Mouse (Mus musculus) forebrain, embryonic 12.5 days (tissue): ENCODE data around the gene Slbp. TPM values are rescaled to one million over a fixed set of nuclear protein-coding genes. Genes with fewer than 3 reads are reported as not detected.

ENCODE experiments used
- ATAC-seq: fragments of 200-750 bp; cut with Nextera tagmentation; 2 replicates; pipeline ENCODE4 v1.8.0; 2017; ENCODE audit warnings: moderate TSS enrichment; ENCODE audit not compliant: low FRiP score
- H3K27ac ChIP-seq: fragments of 300-500 bp; sonication (generic); 2 replicates; pipeline ENCODE4 v1.5.1; 2016; ENCODE audit warnings: mild to moderate bottlenecking
- H3K27me3 ChIP-seq: fragments of 300-500 bp; sonication (generic); 2 replicates; pipeline ENCODE4 v1.6.1; 2016; ENCODE audit warnings: mild to moderate bottlenecking
- H3K36me3 ChIP-seq: fragments of 300-500 bp; sonication (generic); replicated peaks from 2 replicates; pipeline ENCODE4 v1.6.1; 2016; ENCODE audit warnings: mild to moderate bottlenecking
- H3K4me1 ChIP-seq: fragments of 300-500 bp; sonication (generic); 2 replicates; pipeline ENCODE4 v1.6.1; 2016
- H3K4me2 ChIP-seq: fragments of 300-500 bp; sonication (generic); 2 replicates; pipeline ENCODE4 v1.6.1; 2016; ENCODE audit warnings: mild to moderate bottlenecking, moderate library complexity
- H3K4me3 ChIP-seq: fragments of 300-500 bp; sonication (generic); replicated peaks from 2 replicates; pipeline ENCODE4 v1.5.1; 2016; ENCODE audit warnings: mild to moderate bottlenecking
- H3K9ac ChIP-seq: fragments of 300-500 bp; sonication (generic); 2 replicates; pipeline ENCODE4 v1.6.1; 2016; ENCODE audit warnings: mild to moderate bottlenecking
- H3K9me3 ChIP-seq: fragments of 300-500 bp; sonication (generic); 2 replicates; pipeline ENCODE4 v1.6.1; 2016
- WGBS: fragments of 180-500 bp; shearing (Covaris S2); methylation state at CpG from one replicate; pipeline ENCODE4 v1.1.7; 2016; 5-methylcytosine and 5-hydroxymethylcytosine counted together
- polyA plus RNA-seq: library from polyadenylated mRNA; unstranded; fragments of >200 nt; fragmentation: Nextera tagmentation; extraction: Ambion mirVana; gene quantifications from 2 replicates; pipeline ENCODE4 v1.2.1, GENCODE M21; 2016

Gene Slbp
- polyA plus RNA-seq, 1 experiment from 2014 or later: 268 TPM

GRCm38 (mm10) chr5:33614391-33614790, 38.0 kb downstream of the Slbp start:
- Histone ChIP-seq H3K27ac (no peak overlapping the region), H3K36me3 (peaks cover 28% of the 10 kb centered on the region), H3K4me3 (no peak overlapping the region), H3K27me3 (no peaks in the 10 kb centered on the region), H3K4me1 (no peaks in the 10 kb centered on the region), H3K4me2 (no peak overlapping the region), H3K9me3 (no peaks in the 10 kb centered on the region), H3K9ac (no peak overlapping the region)
- 95% methylated on average over 6 of the region's 6 CpGs for WGBS
- ATAC-seq: no peak

DNA sequence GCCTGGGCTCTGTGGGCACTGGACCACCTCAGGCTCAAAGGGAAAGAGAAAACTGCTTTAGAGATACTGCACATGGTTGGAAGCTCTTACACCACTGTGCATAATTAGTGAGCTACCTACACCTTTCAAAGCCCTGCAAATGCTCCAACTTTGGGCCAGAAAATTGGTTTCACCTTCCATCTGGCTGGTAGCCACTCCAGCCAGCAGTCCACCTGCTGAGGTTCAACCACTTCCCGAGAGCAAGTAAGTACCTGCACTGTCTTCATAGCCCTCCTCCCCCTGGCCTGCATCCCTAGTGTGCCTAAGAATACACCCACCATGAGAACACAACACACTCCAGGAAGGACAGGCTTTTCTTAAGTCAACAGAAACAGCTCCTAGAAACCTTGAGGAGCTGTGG, 40.6 kb downstream of the Slbp start:
- no peaks in the 10 kb centered on the region for H3K27me3 ChIP-seq
- H3K36me3 ChIP-seq: peaks cover 53% of the 10 kb centered on the region
- no peak overlapping the region for H3K27ac ChIP-seq
- no peak overlapping the region for H3K9ac ChIP-seq
- ATAC-seq: no peak
- no peak overlapping the region for H3K4me2 ChIP-seq
- no peaks in the 10 kb centered on the region for H3K9me3 ChIP-seq
- no peaks in the 10 kb centered on the region for H3K4me1 ChIP-seq
- 93% methylated on average over 1 of the region's 1 CpGs for WGBS
- no peak overlapping the region for H3K4me3 ChIP-seq

- Histone ChIP-seq H3K4me1 (no peaks in the 10 kb centered on the region), H3K27ac (no peak overlapping the region), H3K4me2 (no peak overlapping the region), H3K4me3 (no peak overlapping the region), H3K9me3 (no peaks in the 10 kb centered on the region), H3K27me3 (no peaks in the 10 kb centered on the region), H3K36me3 (peaks cover 61% of the 10 kb centered on the region), H3K9ac (no peak overlapping the region)
- 90% methylated on average over 1 of the region's 1 CpGs for WGBS
- ATAC-seq: no peak
Observed at GRCm38 (mm10) chr5:33609226-33609625, 43.1 kb downstream of the Slbp start.

DNA sequence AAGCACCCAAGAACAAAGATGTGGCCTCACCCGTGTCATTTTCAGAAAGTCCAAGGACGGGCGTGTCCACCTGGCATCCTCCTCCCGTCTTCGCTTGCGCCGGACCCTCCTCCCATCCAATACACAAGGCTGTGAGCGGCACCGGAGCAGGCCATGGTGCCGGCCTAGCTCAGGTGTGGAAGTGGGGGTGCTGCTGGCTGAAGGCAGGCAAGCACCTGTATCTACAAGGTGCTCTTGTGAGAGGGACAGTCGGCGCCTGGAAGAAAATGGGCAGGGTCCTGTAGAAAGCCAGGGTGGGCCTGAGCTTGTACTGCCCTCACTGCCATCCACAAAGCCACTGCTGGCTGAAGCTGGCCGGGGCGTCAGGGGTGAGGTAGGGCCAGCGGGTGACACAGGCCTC, 44.9 kb downstream of the Slbp start:
- H3K4me2 ChIP-seq: no peak overlapping the region
- H3K4me3 ChIP-seq: no peak overlapping the region
- H3K9me3 ChIP-seq: no peaks in the 10 kb centered on the region
- no peak overlapping the region for H3K27ac ChIP-seq
- H3K36me3 ChIP-seq: peaks cover 51% of the 10 kb centered on the region
- H3K27me3 ChIP-seq: no peaks in the 10 kb centered on the region
- WGBS: 96% methylated on average over 15 of the region's 15 CpGs
- no peak for ATAC-seq
- H3K9ac ChIP-seq: no peak overlapping the region
- no peaks in the 10 kb centered on the region for H3K4me1 ChIP-seq

- Histone ChIP-seq H3K4me1 (no peaks in the 10 kb centered on the region), H3K9me3 (no peaks in the 10 kb centered on the region), H3K4me3 (no peak overlapping the region), H3K36me3 (peaks cover 51% of the 10 kb centered on the region), H3K27me3 (no peaks in the 10 kb centered on the region), H3K9ac (no peak overlapping the region), H3K27ac (no peak overlapping the region), H3K4me2 (no peak overlapping the region)
- 86% methylated on average over 7 of the region's 7 CpGs for WGBS
- ATAC-seq: no peak
Observed at GRCm38 (mm10) chr5:33606631-33607030, 45.7 kb downstream of the Slbp start.

GRCm38 (mm10) chr5:33605314-33605713, 47.1 kb downstream of the Slbp start:
- Histone ChIP-seq H3K9ac (no peak overlapping the region), H3K9me3 (no peaks in the 10 kb centered on the region), H3K27me3 (no peaks in the 10 kb centered on the region), H3K4me3 (no peak overlapping the region), H3K4me1 (no peaks in the 10 kb centered on the region), H3K4me2 (no peak overlapping the region), H3K36me3 (peaks cover 58% of the 10 kb centered on the region), H3K27ac (no peak overlapping the region)
- WGBS: 81% methylated on average over 5 of the region's 5 CpGs
- no peak for ATAC-seq

DNA sequence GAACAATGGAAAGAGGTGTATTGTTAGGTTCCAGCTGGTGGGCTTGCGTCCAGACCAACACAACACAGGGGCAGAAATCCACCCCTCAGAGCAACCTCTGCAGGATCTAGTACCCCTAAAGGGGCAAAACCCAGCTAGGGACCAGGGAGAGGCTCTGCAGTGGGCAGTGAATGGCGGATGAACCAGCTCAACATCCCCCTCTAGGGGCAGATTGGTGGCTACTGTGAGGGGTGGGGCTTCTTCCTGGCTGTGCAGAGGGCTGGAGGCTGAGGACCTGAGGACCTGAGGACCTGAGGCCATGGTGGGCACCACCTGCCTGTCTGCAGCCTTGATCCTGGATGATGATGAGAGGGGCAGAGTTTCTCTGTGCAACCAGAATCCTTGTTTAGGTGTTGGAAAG, 58.8 kb downstream of the Slbp start:
- no peak overlapping the region for H3K4me2 ChIP-seq
- no peak overlapping the region for H3K9ac ChIP-seq
- ATAC-seq: no peak
- no peaks in the 10 kb centered on the region for H3K9me3 ChIP-seq
- 31% methylated on average over 2 of the region's 2 CpGs for WGBS
- no peak overlapping the region for H3K4me3 ChIP-seq
- H3K36me3 ChIP-seq: no peaks in the 10 kb centered on the region
- H3K27me3 ChIP-seq: peaks cover 8% of the 10 kb centered on the region
- H3K27ac ChIP-seq: no peak overlapping the region
- H3K4me1 ChIP-seq: no peaks in the 10 kb centered on the region

DNA sequence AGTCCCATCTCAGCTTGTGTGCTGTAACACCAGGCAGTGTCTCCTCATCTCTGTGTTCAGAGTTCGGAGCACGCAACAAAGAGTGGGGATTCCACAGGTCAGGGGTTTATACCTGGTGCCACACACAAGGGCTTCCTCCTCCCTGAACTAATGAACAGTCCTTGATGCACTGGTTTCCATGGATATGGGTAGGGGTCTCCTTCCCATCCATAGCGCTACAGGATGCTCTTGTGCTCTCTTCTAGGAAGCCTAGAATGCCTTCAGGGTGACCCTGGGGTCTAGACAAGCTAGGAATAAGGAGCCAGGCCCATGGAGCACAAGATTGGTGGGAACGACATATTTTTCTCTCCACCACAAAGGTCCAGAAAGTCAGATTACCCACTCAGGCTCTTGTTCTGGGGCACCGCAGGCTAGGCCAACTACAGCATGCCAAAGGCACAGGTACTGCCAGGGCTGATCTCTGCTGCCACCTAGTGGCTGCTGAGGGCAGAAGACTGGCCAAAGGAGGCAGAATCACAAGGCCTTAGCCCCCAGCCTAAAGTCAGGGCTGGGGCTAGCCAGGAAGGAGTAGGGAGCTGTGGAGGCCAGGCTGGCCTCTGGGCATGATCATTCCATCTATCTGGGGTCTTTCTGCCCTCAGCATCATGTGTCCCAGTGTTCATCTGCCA, 63.0 kb downstream of the Slbp start:
- peak; percentile 57; the same call in 1 of the 2 replicates for ATAC-seq
- H3K36me3 ChIP-seq: no peaks in the 10 kb centered on the region

DNA sequence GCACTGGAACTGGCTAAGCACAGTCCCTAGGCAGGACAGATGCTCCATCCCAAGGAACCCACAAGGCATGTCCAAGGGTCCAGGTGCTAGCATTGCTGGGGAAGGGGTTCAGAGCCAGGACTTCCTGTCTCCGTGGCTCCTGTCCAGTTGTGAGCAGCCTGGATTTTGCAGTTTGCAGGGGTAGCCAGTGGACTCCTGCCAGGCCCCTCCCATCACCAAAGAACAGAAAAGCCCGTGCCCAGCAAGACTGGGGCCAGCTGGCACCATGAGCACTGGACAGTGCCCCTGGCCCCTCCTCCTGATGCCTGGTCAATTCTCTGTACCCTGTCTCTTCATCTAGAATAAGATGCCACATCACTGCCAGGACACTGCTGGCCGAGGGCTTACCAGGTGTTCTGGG, 64.3 kb downstream of the Slbp start:
- no peak overlapping the region for H3K27ac ChIP-seq
- H3K9ac ChIP-seq: no peak overlapping the region
- H3K27me3 ChIP-seq: peaks cover 28% of the 10 kb centered on the region
- H3K4me3 ChIP-seq: no peak overlapping the region
- H3K4me1 ChIP-seq: no peaks in the 10 kb centered on the region
- 84% methylated on average over 3 of the region's 3 CpGs for WGBS
- no peak for ATAC-seq
- no peak overlapping the region for H3K4me2 ChIP-seq
- no peaks in the 10 kb centered on the region for H3K9me3 ChIP-seq
- H3K36me3 ChIP-seq: no peaks in the 10 kb centered on the region

More for the DNA sequence above, 63.0 kb downstream of the Slbp start:
- no peaks in the 10 kb centered on the region for H3K4me1 ChIP-seq
- no peak overlapping the region for H3K4me2 ChIP-seq
- H3K27ac ChIP-seq: no peak overlapping the region
- peaks cover 28% of the 10 kb centered on the region for H3K27me3 ChIP-seq
- no peak overlapping the region for H3K9ac ChIP-seq
- no peaks in the 10 kb centered on the region for H3K9me3 ChIP-seq
- no peak overlapping the region for H3K4me3 ChIP-seq
- 67% methylated on average over 5 of the region's 5 CpGs for WGBS

- Histone ChIP-seq H3K4me1 (no peaks in the 10 kb centered on the region), H3K36me3 (no peaks in the 10 kb centered on the region), H3K9ac (no peak overlapping the region), H3K27ac (no peak overlapping the region), H3K4me3 (no peak overlapping the region), H3K9me3 (no peaks in the 10 kb centered on the region), H3K4me2 (no peak overlapping the region), H3K27me3 (peaks cover 28% of the 10 kb centered on the region)
- no peak for ATAC-seq
- WGBS: 84% methylated on average over 18 of the region's 18 CpGs
Observed at GRCm38 (mm10) chr5:33587498-33588058, 64.8 kb downstream of the Slbp start.

Other genes with a start within 250 kb of the Slbp start
- not detected in 2 replicates for gene Nkx1-1, start 218.6 kb downstream of the Slbp start, polyA plus RNA-seq
- gene Fam53a, start 22.9 kb downstream of the Slbp start, polyA plus RNA-seq: 55.0 and 57.4 TPM in 2 replicates
- 0.46 and 0.51 TPM in 2 replicates for gene Gm9903, start 22.6 kb downstream of the Slbp start, polyA plus RNA-seq
- 265 and 272 TPM in 2 replicates for gene Tacc3, start 5.6 kb upstream of the Slbp start, polyA plus RNA-seq
- 34.6 and 39.6 TPM in 2 replicates for gene Tmem129, start 5.8 kb upstream of the Slbp start, polyA plus RNA-seq
- gene Fgfr3, start 69.1 kb upstream of the Slbp start, polyA plus RNA-seq: 83.6 and 111 TPM in 2 replicates
- 52.5 and 58.5 TPM in 2 replicates for gene Letm1, start 130.2 kb upstream of the Slbp start, polyA plus RNA-seq
- 129 and 134 TPM in 2 replicates for gene Nsd2, start 168.2 kb upstream of the Slbp start, polyA plus RNA-seq